Mouse (Mus musculus) urinary bladder, adult 2 months (tissue): ENCODE results near the gene Kcnj14. TPM values are rescaled to one million over a fixed set of nuclear protein-coding genes. Genes with fewer than 3 reads are reported as not detected.
A peak's percentile ranks its signal among the peaks of the same experiment; 100 is the strongest.

Source experiments
- DNase-seq: peaks from one replicate; pipeline ENCODE4 v3.0.0; 2022; ENCODE audit warnings: low spot score
- polyA plus RNA-seq: library from polyadenylated mRNA; depleted of rRNA; stranded (reverse); fragments of >200 nt; gene quantifications from 2 replicates; pipeline ENCODE4 v1.2.3, GENCODE M21; 2012; rRNA removed

Gene Kcnj14
- 0.25 and 0.35 TPM in 2 replicates for polyA plus RNA-seq

DNA sequence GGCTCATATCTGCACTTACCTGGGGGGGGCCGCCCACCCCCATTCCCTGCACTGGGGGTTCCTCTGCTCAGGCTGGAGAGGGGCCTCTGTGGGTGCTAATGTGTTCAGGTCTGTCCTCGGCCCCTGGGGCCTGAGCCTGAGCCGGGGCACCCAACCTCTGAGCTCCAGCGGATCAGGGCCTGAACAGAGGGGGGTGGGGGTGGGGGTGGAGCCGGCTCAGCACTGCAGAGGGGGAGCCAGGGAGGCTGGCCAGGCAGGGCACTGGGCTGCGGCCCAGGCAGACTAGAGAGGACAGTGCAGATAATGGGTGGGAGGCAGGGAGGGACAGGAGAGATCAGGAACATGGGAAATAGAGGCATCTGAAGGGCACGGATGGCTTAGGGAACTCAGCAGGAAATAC lies at the start of gene Kcnj14:
Gene Kcnj14, minus strand, starts transcription at position 185 of the 400 bp plus-strand sequence.
- no peak for DNase-seq

- DNase-seq, result peak; percentile 70
Measured at GRCm38 (mm10) chr7:45873061-45873947, 48.7 kb upstream of the Kcnj14 start.

- peak; percentile 80 for DNase-seq
Measured at GRCm38 (mm10) chr7:45872624-45873023, 48.0 kb upstream of the Kcnj14 start, which contains the start of gene Kdelr1. Gene Kdelr1, plus strand, starts transcription at chr7:45872772.

DNA sequence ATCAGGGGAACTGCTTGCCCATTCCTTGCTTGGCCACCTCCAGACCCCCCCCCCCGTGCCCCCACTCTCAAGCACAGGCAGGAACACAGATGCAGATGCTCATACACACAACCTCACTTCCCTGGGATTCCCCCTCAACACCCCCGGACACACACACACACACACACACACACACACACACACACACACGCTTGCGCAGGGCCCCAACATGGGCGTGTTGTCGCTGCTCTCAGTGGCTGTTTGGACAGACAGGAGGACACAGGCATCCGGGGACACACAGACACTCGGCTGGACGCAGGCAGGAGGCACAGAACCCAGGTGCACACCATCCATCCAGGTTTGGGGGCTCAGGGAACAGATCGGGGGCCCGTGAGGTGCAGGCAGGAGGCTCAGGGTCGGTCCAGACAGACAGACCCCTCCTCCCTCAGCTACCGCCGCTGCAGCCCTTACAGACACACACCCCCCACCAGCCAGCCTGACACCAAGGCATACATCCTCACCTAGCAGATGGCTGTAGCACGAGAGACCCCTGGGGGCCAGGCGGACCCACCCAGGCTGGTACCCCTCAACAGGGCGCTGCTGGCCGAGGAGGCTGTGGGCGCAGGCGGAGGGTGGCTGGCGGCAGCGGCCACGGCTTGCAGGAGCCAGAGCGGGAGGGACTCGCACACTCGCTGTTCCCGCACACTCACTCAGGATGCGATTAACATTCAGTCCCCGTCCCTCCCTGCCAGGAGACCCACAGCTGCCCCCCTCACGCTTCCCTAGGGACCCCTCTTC lies 45.9 kb upstream of the Kcnj14 start:
- no peak for DNase-seq

DNA sequence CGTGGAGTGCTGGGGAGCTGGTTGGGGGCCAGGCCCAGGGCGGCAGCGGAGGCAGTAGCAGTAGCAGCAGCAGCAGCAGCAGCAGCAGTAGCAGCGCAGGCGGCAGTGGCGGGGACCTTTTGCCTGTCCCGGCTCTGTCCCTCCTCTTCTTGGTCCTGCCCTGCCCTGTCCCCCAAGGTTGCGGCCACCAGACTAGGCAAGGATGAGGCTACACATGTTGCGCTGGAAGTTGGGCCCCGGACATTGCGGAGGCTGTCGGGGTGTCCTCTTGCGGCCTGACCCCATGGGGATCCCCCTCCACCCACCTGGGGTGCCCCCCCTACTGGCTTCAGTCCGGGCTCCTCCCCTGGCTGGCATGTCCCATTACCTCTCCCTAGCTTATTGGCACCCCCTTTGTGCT lies 45.2 kb upstream of the Kcnj14 start:
- DNase-seq, result no peak

DNA sequence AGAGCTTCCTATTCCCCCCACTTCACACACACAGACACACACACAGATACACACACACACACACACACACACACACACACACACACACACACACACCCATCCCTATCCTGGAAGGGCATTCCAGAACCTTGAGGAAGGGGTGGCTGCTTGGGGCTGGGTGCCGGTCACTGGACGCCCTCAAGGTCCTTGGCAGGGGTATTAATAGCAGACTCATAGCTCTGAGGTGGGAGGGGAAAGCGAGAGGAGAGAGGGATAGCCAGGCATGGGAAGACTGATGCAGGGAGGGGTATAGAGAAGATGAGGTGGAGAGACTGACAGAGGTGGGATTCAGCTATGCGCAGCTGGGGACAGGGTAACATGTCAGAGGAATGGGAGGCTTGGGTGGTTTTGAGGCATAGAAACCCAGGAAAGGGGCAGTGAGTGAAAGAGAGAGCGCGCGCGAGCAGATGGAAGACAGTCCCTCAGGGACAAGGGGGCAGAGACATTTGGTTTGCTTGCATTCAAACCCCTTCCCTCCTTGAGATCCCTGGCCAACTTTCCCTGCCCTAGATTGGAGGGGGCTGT lies 44.6 kb upstream of the Kcnj14 start:
- no peak for DNase-seq

GRCm38 (mm10) chr7:45867871-45868270 lies 43.3 kb upstream of the Kcnj14 start:
- no peak for DNase-seq

DNA sequence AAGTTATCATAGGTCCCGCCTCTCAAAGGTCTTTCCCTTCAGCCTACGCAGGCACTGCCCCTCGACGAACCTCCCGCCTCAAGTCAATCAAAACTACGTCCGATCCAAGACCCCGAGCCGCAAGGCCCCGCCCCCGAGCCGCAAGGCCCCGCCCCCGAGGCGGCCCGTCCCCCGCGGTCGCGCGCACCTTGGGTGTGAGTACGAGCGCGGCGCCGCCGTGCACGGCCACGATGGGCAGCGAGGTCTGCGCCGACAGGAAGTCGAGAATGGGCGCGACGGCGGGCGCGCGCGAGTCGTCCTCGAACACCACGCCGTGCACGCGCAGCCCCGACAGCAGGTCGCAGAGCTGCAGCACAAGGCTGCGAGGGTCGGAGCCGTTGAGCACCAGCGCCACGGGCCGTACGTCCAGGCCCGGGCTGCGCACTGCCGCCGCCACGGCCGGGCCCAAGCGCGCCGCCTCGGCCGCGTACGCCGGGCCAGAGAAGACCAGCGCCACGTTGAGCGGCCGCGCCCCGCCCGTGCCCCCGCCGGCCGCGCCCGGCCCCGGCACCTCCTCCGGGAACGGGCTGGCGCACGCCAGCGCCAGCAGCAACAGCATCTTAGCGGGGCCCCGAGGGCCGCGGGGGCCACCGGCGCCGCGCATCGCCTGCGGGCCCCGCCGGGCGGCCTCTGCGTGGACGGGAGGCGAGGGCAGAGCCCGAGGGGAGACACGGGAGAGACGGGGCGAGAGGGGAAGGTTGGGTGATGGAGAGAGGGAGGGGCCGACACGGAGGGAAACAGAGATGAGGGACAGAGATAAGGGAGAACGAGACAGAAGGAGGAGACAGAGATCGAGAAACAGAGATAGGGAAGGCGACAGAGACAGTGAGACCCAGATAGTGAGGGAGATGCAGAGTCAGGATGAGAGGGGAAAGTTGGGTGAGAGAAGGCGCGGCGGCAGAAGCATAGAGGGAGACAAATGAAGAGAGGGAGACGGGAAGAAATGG lies 41.6 kb upstream of the Kcnj14 start:
- peak; percentile 80 for DNase-seq

DNA sequence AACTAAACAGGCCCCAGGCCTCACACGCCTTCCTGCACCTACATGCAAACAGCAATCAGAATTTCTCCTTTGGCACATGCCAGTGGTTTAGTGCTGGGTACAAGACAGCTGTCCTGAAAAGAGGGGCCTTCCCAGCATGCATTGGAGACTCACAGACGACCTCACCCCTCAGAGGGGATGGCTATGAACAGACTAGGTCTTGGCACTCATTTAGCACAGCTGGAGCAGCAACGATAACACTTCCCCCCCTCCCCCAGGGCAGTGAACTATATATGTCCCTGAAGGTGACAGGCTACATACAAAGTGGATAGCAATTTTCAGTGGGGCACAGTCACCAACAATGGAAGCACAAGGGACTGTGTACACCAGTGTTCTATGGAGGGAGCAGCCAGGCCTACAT lies 39.9 kb upstream of the Kcnj14 start:
- DNase-seq, result no peak

GRCm38 (mm10) chr7:45862804-45863203 lies 38.2 kb upstream of the Kcnj14 start:
- no peak for DNase-seq

GRCm38 (mm10) chr7:45859008-45859407 lies 34.4 kb upstream of the Kcnj14 start:
- DNase-seq, result no peak

DNA sequence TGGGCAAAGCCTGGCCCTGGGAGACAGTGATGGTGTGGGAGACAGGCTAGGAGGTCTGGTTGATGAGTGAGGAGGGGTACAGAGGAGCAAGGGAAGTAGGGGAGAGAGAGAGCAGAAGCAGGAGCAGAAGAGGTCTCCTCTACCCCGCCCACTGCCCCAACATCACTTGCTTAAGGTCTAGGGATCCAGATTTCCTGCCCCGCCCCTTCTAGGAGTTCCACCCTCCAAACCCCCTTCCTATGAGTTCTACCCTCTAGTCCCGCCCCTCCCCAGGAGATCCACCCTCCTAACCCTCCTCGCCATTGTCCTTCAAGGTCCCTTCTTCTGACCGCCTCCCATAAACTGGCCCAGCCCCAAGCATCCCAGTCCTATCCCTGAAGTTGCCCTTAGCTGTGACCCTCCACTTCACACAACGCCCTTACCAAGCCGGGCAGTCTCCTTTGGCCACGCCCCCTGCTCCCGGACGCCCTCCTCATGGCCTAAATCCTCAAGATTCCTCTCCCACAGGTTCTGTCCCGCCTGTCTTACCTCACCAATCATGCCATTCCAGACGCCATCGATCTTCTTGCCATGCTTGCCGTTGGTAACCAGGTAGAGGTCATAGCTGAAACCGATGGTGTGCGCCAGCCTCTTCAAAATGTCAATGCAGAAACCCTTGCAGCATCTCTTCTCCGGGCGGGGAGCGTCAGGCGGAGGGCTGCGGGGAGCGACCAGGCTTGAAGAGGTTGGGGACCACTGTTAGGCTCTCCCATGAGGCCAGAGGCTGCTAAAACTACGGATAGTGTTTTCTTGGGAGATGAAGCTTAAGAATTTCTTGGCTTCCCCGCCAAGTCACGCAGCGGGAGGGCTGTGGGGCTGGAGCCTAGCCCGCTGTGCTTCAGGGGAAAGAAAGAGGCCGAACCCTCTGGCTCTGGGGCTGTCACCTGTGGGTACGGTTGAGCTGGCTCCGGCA lies 32.6 kb upstream of the Kcnj14 start:
- DNase-seq, result no peak

DNA sequence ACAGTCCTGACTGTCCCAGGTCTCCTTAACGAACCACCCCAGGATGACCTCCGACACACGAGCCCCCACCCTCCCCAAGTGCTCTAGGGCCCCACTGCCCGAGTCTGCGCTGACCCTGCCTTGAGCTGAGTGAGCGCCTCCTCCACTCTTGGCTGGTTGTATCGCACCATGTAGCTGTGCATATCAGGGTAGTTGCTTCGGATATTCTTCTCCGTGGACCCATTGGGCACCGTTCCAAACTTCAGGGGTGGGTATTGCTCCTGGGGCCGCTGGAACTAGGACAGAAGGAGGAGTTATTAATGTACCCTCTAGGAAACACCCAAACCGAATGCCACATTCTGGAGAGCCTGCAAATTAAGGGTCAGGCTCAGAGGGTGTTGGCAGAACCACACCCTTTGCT lies 28.5 kb upstream of the Kcnj14 start:
- DNase-seq, result no peak

DNA sequence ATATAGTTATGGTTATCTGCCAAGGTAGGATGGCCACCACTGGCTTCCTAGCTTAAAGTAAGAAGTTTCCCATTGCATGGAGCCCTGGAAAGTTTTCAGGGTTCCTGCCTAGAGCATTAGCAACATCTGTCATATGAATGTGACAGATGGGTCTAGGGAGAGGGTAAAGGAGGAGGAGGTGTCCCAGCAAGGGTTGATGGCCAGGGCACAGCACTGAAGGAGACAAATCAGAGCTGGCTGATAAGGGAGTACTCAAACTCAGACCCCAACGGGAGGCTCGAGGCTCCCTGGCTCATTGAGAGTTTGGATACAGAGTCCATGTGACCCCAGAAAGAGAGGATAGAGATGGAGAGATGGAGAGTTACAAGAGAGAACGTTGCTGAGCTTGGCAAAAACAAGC lies 26.1 kb upstream of the Kcnj14 start:
- no peak for DNase-seq

GRCm38 (mm10) chr7:45848447-45849027 lies 24.0 kb upstream of the Kcnj14 start:
- DNase-seq, result no peak

GRCm38 (mm10) chr7:45842950-45843744 lies 18.6 kb upstream of the Kcnj14 start:
- no peak for DNase-seq

DNA sequence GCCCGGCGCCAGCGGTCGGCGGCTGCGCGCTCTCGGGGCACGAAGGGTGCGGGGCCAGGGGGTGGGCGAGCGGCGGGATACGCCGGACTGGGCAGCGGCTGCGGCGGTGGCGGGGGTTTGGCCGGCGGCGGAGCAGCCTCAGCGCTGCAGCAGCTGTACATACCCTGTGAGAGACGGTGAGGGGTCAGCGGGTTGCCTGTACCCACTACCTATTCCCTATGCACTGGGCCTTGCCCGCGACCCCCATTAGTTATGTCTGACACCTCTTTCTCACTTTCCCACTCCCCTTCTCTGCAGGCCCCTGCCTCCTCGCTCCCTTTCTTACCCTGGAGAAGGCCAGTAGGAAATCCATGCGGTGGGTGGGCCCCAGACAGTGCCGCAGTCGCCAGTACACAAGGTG lies 9.3 kb upstream of the Kcnj14 start:
- no peak for DNase-seq

DNA sequence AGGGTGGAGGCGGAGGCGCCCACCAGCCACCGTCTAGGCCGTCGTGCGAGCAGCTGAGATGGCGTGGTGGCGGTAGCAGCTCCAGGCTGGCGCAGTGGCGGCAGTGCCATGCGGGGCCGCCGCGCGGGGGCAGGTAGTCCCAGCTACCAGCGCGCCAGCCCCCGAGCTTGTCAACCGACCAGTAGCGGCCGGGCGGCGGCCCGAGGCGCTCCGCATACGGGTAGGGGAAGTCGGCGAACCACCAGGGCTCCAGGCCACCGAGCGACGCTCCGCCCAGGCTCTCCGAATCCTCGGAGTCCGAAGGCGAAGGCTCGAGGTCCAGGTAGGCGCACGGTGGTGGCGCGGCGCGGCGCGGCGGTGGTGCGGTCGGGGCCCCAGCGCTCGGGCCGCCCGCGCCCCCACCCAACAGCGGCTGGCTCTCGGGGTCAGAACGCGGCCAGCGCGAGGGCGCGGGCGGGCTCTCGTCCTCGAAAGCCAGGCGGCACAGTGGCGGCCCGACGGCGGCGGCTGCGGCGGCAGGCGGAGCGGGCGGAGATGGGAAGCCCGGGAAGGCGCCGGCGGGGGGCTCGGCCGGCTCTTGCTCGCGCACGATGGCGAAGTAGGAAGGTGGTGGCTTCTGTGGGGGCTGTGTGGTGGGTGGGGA lies 8.7 kb upstream of the Kcnj14 start:
- no peak for DNase-seq
